Mouse (Mus musculus) neural tube, embryonic 11.5 days (tissue): Measurements from ENCODE around the gene Gpc3. TPM values are rescaled to one million over a fixed set of nuclear protein-coding genes. Genes with fewer than 3 reads are reported as not detected.

Experiments
- ATAC-seq: fragments of 200-750 bp; cut with Nextera tagmentation; 2 replicates; pipeline ENCODE4 v1.8.0; 2017; ENCODE audit warnings: moderate number of reproducible peaks, mild to moderate bottlenecking, moderate TSS enrichment, moderate library complexity; ENCODE audit not compliant: insufficient read depth, low FRiP score, low TSS enrichment
- DNase-seq: peaks from one replicate; pipeline ENCODE4 v3.0.0-alpha.2; 2015; ENCODE audit warnings: low spot score
- H3K27ac ChIP-seq: fragments of 300-500 bp; sonication (generic); 2 replicates; pipeline ENCODE4 v1.5.1; 2014; ENCODE audit warnings: low read depth, mild to moderate bottlenecking, low read length
- H3K27me3 ChIP-seq: fragments of 300-500 bp; sonication (generic); 2 replicates; pipeline ENCODE4 v1.6.1; 2014; ENCODE audit warnings: mild to moderate bottlenecking, low read length, mixed read lengths; ENCODE audit not compliant: control insufficient read depth, insufficient read depth
- H3K36me3 ChIP-seq: fragments of 300-500 bp; sonication (generic); 2 replicates; pipeline ENCODE4 v1.6.1; 2014; ENCODE audit warnings: mild to moderate bottlenecking, low read length, moderate library complexity, mixed read lengths; ENCODE audit not compliant: control insufficient read depth, insufficient read depth
- H3K4me1 ChIP-seq: fragments of 300-500 bp; sonication (generic); 2 replicates; pipeline ENCODE4 v1.6.1; 2014; ENCODE audit warnings: low read length, mixed read lengths; ENCODE audit not compliant: control insufficient read depth, insufficient read depth
- H3K4me2 ChIP-seq: fragments of 300-500 bp; sonication (generic); 2 replicates; pipeline ENCODE4 v1.6.1; 2014; ENCODE audit warnings: low read depth, mild to moderate bottlenecking, moderate library complexity
- H3K4me3 ChIP-seq: fragments of 300-500 bp; sonication (generic); 2 replicates; pipeline ENCODE4 v1.5.1; 2014; ENCODE audit warnings: low read depth, low read length
- H3K9ac ChIP-seq: fragments of 300-500 bp; sonication (generic); 2 replicates; pipeline ENCODE4 v1.6.1; 2014; ENCODE audit warnings: mild to moderate bottlenecking, low read length
- H3K9me3 ChIP-seq: fragments of 300-500 bp; sonication (generic); 2 replicates; pipeline ENCODE4 v1.6.1; 2016; ENCODE audit warnings: low read length; ENCODE audit not compliant: control insufficient read depth
- WGBS: fragments of 180-500 bp; shearing (Covaris S2); extraction: QIAGEN DNeasy Blood & Tissue Kit; methylation state at CpG from one replicate; pipeline ENCODE4 v1.1.7; 2014; 5-methylcytosine and 5-hydroxymethylcytosine counted together
- polyA plus RNA-seq: library from polyadenylated mRNA; unstranded; fragments of >200 nt; fragmentation: Nextera tagmentation; extraction: Ambion mirVana; gene quantifications from 2 replicates; pipeline ENCODE4 v1.2.1, GENCODE M21; 2014

Gpc3 gene
- polyA plus RNA-seq, 1 experiment from 2014 or later = 490 TPM

GRCm38 (mm10) chrX:52425605-52426004 is 188.1 kb downstream of the Gpc3 start:
- Histone ChIP-seq H3K4me3 (no peak overlapping the region), H3K9me3 (no peaks in the 10 kb centered on the region)

GRCm38 (mm10) chrX:52419850-52420249 is 193.9 kb downstream of the Gpc3 start:
- DNase-seq (no peak), ATAC-seq (no peak)
- H3K27me3 ChIP-seq = no peaks in the 10 kb centered on the region
- H3K9me3 ChIP-seq = no peaks in the 10 kb centered on the region
- no peaks in the 10 kb centered on the region for H3K4me1 ChIP-seq
- 88% methylated on average over 3 of the region's 3 CpGs for WGBS
- H3K9ac ChIP-seq = no peak overlapping the region
- H3K4me3 ChIP-seq = no peak overlapping the region
- no peak overlapping the region for H3K27ac ChIP-seq
- H3K4me2 ChIP-seq = no peak overlapping the region
- no peaks in the 10 kb centered on the region for H3K36me3 ChIP-seq

More at GRCm38 (mm10) chrX:52425605-52426004, 188.1 kb downstream of the Gpc3 start:
- no peaks in the 10 kb centered on the region for H3K36me3 ChIP-seq
- no peaks in the 10 kb centered on the region for H3K4me1 ChIP-seq
- ATAC-seq (no peak), DNase-seq (no peak)
- no peak overlapping the region for H3K4me2 ChIP-seq
- H3K27ac ChIP-seq = no peak overlapping the region
- no peak overlapping the region for H3K9ac ChIP-seq
- WGBS = 73% methylated on average over 5 of the region's 5 CpGs
- H3K27me3 ChIP-seq = no peaks in the 10 kb centered on the region

GRCm38 (mm10) chrX:52412936-52413335 is 200.8 kb downstream of the Gpc3 start:
- no peaks in the 10 kb centered on the region for H3K27me3 ChIP-seq
- no peaks in the 10 kb centered on the region for H3K36me3 ChIP-seq

DNA sequence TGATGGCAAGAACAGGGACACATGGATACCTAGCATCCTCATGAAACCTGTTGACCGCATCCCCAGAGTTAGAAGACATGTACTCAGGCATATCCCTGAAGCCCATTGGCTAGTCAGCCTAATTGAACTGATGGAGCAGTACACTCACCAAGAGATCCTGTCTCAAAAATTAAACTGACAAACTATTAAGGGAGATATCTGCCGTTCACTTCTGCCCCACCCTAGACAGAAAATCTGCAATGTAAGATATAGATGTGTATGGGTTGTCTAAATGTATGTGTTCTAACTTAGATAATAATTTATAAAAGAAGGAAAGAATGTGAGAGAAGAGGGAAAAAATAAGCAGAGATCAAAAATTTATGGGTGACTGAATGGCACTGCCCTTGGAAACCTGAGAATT is 212.6 kb downstream of the Gpc3 start:
- H3K27me3 ChIP-seq = no peaks in the 10 kb centered on the region
- DNase-seq (no peak), ATAC-seq (no peak)
- H3K27ac ChIP-seq = no peak overlapping the region
- WGBS = 96% methylated on average over 2 of the region's 2 CpGs
- H3K4me3 ChIP-seq = no peak overlapping the region
- no peaks in the 10 kb centered on the region for H3K36me3 ChIP-seq
- no peaks in the 10 kb centered on the region for H3K9me3 ChIP-seq
- no peak overlapping the region for H3K4me2 ChIP-seq
- H3K4me1 ChIP-seq = no peaks in the 10 kb centered on the region
- no peak overlapping the region for H3K9ac ChIP-seq

More at GRCm38 (mm10) chrX:52412936-52413335, 200.8 kb downstream of the Gpc3 start:
- WGBS = 70% methylated on average over 3 of the region's 3 CpGs
- DNase-seq (no peak), ATAC-seq (peak; percentile 41; the same call in 1 of the 2 replicates)
- H3K4me3 ChIP-seq = no peak overlapping the region
- H3K4me2 ChIP-seq = no peak overlapping the region
- H3K9me3 ChIP-seq = no peaks in the 10 kb centered on the region
- H3K4me1 ChIP-seq = no peaks in the 10 kb centered on the region
- no peak overlapping the region for H3K9ac ChIP-seq
- H3K27ac ChIP-seq = no peak overlapping the region

- Histone ChIP-seq H3K9me3 (no peaks in the 10 kb centered on the region), H3K36me3 (no peaks in the 10 kb centered on the region), H3K4me3 (no peak overlapping the region), H3K9ac (no peak overlapping the region), H3K4me2 (no peak overlapping the region), H3K27me3 (no peaks in the 10 kb centered on the region), H3K4me1 (no peaks in the 10 kb centered on the region), H3K27ac (no peak overlapping the region)
- DNase-seq (no peak), ATAC-seq (no peak)
- 60% methylated on average over 3 of the region's 3 CpGs for WGBS
Measured at GRCm38 (mm10) chrX:52375129-52375528, 238.6 kb downstream of the Gpc3 start.

GRCm38 (mm10) chrX:52374209-52374608 is 239.5 kb downstream of the Gpc3 start:
- Histone ChIP-seq H3K27ac (no peak overlapping the region), H3K36me3 (no peaks in the 10 kb centered on the region), H3K9me3 (no peaks in the 10 kb centered on the region), H3K4me1 (no peaks in the 10 kb centered on the region), H3K27me3 (no peaks in the 10 kb centered on the region), H3K4me3 (no peak overlapping the region), H3K4me2 (no peak overlapping the region), H3K9ac (no peak overlapping the region)
- WGBS = 88% methylated on average over 14 of the region's 14 CpGs
- DNase-seq (no peak), ATAC-seq (no peak)

DNA sequence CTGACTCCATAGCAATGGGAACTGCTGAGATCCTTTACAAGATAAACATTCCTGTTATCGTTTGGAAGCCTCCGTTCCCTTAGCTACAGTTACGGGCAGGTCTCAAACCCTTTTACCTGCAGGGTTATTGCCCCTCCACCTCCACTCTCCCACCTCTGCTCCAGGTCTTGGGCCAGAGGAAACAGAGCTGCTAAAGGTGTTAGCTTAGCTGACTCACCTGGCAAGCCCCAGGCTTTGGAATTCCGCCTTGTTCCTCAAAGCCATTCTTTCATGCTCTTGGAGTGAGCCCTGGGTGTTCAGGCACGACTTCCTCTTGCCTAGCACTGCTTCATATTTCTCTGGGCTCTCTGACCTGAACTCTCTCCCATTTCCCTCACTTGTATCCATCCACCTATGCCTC is 241.3 kb downstream of the Gpc3 start:
- no peak overlapping the region for H3K27ac ChIP-seq
- no peak overlapping the region for H3K4me2 ChIP-seq
- H3K4me1 ChIP-seq = no peaks in the 10 kb centered on the region
- ATAC-seq (no peak), DNase-seq (no peak)
- H3K36me3 ChIP-seq = no peaks in the 10 kb centered on the region
- H3K9me3 ChIP-seq = no peaks in the 10 kb centered on the region
- 79% methylated on average over 5 of the region's 5 CpGs for WGBS
- H3K4me3 ChIP-seq = no peak overlapping the region
- no peak overlapping the region for H3K9ac ChIP-seq
- no peaks in the 10 kb centered on the region for H3K27me3 ChIP-seq

- no peaks in the 10 kb centered on the region for H3K27me3 ChIP-seq
- DNase-seq = peak; percentile 47
- no peak overlapping the region for H3K27ac ChIP-seq
- no peaks in the 10 kb centered on the region for H3K4me1 ChIP-seq
- H3K9me3 ChIP-seq = no peaks in the 10 kb centered on the region
- WGBS = 30% methylated on average over 8 of the region's 8 CpGs
- no peak overlapping the region for H3K4me2 ChIP-seq
- no peak overlapping the region for H3K4me3 ChIP-seq
- ATAC-seq = peak; percentile 64
- H3K9ac ChIP-seq = no peak overlapping the region
- H3K36me3 ChIP-seq = no peaks in the 10 kb centered on the region
Measured at GRCm38 (mm10) chrX:52369938-52370758, 243.6 kb downstream of the Gpc3 start.

DNA sequence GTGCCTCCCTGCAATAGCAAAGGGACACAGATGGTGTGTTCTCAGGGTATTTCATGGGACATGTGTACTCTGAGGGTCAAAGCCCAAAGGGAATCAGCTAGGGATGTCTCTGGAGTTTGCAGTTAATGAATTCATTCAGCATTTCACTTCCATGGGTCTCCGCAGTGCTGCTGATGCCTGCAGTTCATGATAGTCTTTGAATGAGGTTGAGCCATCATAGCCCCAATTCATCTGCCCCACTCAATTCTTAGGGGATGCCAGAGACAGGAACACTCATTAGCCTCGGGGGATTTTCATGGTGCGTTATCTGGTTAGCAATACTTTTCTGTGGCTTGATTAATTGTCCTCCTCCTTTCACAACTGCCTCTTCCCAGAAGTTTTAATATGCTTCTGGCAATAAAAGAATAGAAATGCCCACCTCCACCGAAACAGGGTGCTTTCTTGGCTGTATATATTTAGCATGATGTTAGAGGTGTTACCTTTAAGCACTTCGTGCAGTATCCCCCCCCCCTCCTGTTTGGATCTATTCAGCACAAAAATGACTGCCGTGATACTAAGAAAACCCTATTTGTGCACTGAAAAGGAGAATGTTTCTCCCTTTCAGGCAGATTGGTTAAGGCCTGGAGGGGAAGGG is 244.3 kb downstream of the Gpc3 start:
- no peak overlapping the region for H3K4me2 ChIP-seq

More for the DNA sequence above, 244.3 kb downstream of the Gpc3 start:
- Histone ChIP-seq H3K27ac (no peak overlapping the region), H3K9ac (no peak overlapping the region), H3K9me3 (no peaks in the 10 kb centered on the region), H3K4me3 (no peak overlapping the region), H3K27me3 (no peaks in the 10 kb centered on the region), H3K36me3 (no peaks in the 10 kb centered on the region), H3K4me1 (no peaks in the 10 kb centered on the region)
- WGBS = 37% methylated on average over 6 of the region's 6 CpGs
- ATAC-seq (peak; percentile 87), DNase-seq (peak; percentile 46)
